Mouse (Mus musculus) liver, embryonic 14.5 days (tissue): ENCODE measurements around the gene Fen1. TPM values are rescaled to one million over a fixed set of nuclear protein-coding genes. Genes with fewer than 3 reads are reported as not detected.
A peak's percentile ranks its signal among the peaks of the same experiment; 100 is the strongest.

Source experiments
- ATAC-seq: fragments of 200-750 bp; cut with Nextera tagmentation; 2 replicates; pipeline ENCODE4 v1.8.0; 2017; ENCODE audit warnings: moderate number of reproducible peaks, mild to moderate bottlenecking, moderate library complexity; ENCODE audit not compliant: insufficient read depth
- DNase-seq, 3 experiments: peaks; one replicate each; pipeline ENCODE4 v3.0.0-alpha.2; 2012 to 2013; ENCODE audit warnings: low read depth in 3 of 3, low spot score in 3 of 3
- H3K27ac ChIP-seq: fragments of 300-500 bp; sonication (generic); 2 replicates; pipeline ENCODE4 v1.5.1; 2014; ENCODE audit warnings: moderate library complexity, mild to moderate bottlenecking, control low read depth, inconsistent platforms
- H3K27me3 ChIP-seq: fragments of 300-500 bp; sonication (generic); 2 replicates; pipeline ENCODE4 v1.6.1; 2014; ENCODE audit warnings: mild to moderate bottlenecking, low read length, moderate library complexity; ENCODE audit not compliant: control insufficient read depth, insufficient read depth
- H3K36me3 ChIP-seq: fragments of 300-500 bp; sonication (generic); replicated peaks from 2 replicates; pipeline ENCODE4 v1.6.1; 2014; ENCODE audit warnings: low read depth; ENCODE audit not compliant: control insufficient read depth, insufficient read depth
- H3K4me1 ChIP-seq, 2 experiments: fragments of 200-500 bp in 1 of 2; fragments of 300-500 bp in 1 of 2; sonication (generic) in 1 of 2; replicated peaks; 2 replicates each; pipeline ENCODE4 v1.6.1; 2012 to 2014; ENCODE audit warnings: antibody characterized with exemption in 1 of 2, inconsistent platforms in 1 of 2, low read length in 1 of 2; ENCODE audit not compliant: control insufficient read depth in 2 of 2, insufficient read depth in 2 of 2
- H3K4me2 ChIP-seq: fragments of 300-500 bp; sonication (generic); 2 replicates; pipeline ENCODE4 v1.6.1; 2014; ENCODE audit warnings: low read depth, mild to moderate bottlenecking, control low read depth, moderate library complexity
- H3K4me3 ChIP-seq, 2 experiments: fragments of 200-500 bp in 1 of 2; fragments of 300-500 bp in 1 of 2; sonication (generic) in 1 of 2; 2 replicates each; pipeline ENCODE4 v1.5.1; 2012 to 2014; ENCODE audit warnings: low read depth in 2 of 2, low read length in 2 of 2, mild to moderate bottlenecking in 2 of 2, control low read depth in 1 of 2, inconsistent platforms in 1 of 2, moderate library complexity in 1 of 2; ENCODE audit not compliant: insufficient read depth in 1 of 2
- H3K9ac ChIP-seq: fragments of 300-500 bp; sonication (generic); replicated peaks from 2 replicates; pipeline ENCODE4 v1.6.1; 2014; ENCODE audit warnings: mild to moderate bottlenecking, control low read depth, moderate library complexity
- H3K9me3 ChIP-seq: fragments of 300-500 bp; sonication (generic); 2 replicates; pipeline ENCODE4 v1.6.1; 2016; ENCODE audit warnings: low read length, mixed read lengths; ENCODE audit not compliant: control insufficient read depth
- CTCF ChIP-seq: IDR thresholded peaks from 2 replicates; pipeline ENCODE4 v1.5.1; 2016; ENCODE audit warnings: antibody characterized with exemption, low read depth, control low read depth
- EP300 ChIP-seq: IDR thresholded peaks from 2 replicates; pipeline ENCODE4 v1.6.1; 2016; ENCODE audit warnings: antibody characterized with exemption, low read depth
- WGBS: fragments of 180-500 bp; shearing (Covaris S2); extraction: QIAGEN DNeasy Blood & Tissue Kit; methylation state at CpG from one replicate; pipeline ENCODE4 v1.1.7; 2014; ENCODE audit not compliant: insufficient replicate concordance; 5-methylcytosine and 5-hydroxymethylcytosine counted together
- polyA plus RNA-seq, 2 experiments: library from polyadenylated mRNA; depleted of rRNA in 1 of 2; stranded (reverse) in 1 of 2; unstranded in 1 of 2; fragments of >200 nt; fragmentation: Nextera tagmentation in 1 of 2; extraction: Ambion mirVana in 1 of 2; gene quantifications; 2 replicates each; pipeline versions ENCODE4 v1.2.1 to v1.2.3; 2012 to 2014

Gene Fen1
- polyA plus RNA-seq, 2 experiments: 75.8 to 131 TPM

DNA sequence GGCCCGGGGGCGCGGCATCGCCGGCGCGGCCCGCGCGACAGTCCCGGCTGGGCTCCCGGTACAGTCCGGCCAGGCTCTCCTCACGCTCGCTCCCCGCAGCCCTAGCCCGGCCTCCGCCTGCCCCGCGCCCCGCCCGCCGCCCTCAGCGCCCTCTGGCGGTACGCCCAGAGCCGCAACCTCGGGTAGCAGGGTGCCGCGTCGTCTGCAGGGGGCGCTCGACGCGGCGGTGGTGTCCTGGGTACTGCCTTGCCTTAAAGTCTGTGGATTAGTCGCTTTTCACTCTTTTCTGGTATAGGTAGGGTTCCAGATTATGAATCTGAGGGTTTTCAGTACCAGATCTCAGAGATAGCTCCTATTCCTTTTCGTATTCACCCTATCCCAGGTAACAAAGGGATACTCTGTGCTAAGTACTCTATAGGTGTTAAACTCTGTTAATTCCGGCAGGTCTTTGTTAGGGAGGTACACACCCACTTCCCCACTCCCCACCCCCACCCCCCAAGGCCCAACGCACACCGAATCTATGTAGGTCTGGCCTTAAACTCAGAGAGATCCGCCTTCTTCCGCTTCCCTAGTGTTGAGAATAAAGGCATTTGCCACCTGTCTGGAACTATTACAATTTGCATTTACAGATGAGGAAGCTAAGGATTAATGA, 36.8 kb upstream of the Fen1 start, which contains the start of gene Myrf:
Myrf (minus strand) TSS at position 95 of the 652 bp plus-strand sequence.
- WGBS: 8% methylated on average over 43 of the region's 43 CpGs
- TF ChIP-seq EP300: no peak
- TF ChIP-seq CTCF: peak; percentile 89
- H3K4me3 ChIP-seq: peak within 1 kb of the TSS; percentile 54 to 57

DNA sequence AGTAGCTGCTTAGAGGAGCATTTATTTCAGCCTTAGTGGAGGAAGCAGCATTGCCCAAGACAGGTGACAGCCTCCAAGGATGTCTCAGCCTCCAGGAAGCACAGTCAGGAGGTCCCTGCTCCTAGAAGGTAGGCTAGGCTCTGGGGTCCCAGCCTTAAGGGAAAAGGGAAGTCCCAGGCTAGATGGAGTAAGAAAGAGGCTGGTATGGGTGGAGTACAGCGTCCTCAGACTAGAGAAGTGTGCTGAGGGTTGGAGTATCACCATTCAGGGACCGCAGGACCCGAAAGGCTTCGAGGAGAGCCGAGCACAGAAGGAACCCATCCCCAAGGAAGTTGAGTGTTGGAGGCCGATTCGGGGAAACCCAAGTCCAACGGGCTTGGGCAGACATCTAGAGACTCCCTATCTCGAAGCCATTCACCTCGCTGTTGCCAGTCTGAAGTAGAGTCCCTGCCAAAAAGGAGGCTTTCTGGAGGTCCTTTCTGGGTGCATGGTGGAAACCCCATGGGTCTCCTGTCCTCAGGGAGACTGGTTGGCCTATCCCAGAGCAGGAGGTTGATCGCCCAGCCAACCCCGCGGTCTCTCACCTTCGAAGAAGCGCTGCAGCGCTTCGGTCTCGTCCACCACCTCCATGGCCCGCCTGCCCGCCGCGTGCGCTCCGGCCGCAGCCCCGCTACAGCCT, 36.1 kb upstream of the Fen1 start:
- WGBS: 3% methylated on average over 26 of the region's 26 CpGs
- Histone ChIP-seq H3K27me3 (peaks cover 7% of the 10 kb centered on the region), H3K4me3 (peak overlapping the region; percentile 54 to 57), H3K9me3 (no peaks in the 10 kb centered on the region), H3K36me3 (no peaks in the 10 kb centered on the region), H3K27ac (no peak overlapping the region), H3K4me2 (peak overlapping the region; percentile 71), H3K9ac (peak overlapping the region; percentile 43), H3K4me1 (peaks cover 3 to 26% of the 10 kb centered on the region in 2 experiments; a peak in 2 of 4 replicates)
- peak; percentile 14; the same call in 1 of the 2 replicates for ATAC-seq
- TF ChIP-seq EP300 (no peak), CTCF (no peak)
- no peak for DNase-seq

More for the DNA sequence above, 36.8 kb upstream of the Fen1 start, which contains the start of gene Myrf:
- H3K4me1 ChIP-seq: peaks cover 3 to 21% of the 10 kb centered on the region in 2 experiments; a peak in 2 of 4 replicates
- H3K36me3 ChIP-seq: no peaks in the 10 kb centered on the region
- peak within 1 kb of the TSS; percentile 71 for H3K4me2 ChIP-seq
- DNase-seq (peak in 2 of 3 experiments; percentile 36 to 52), ATAC-seq (peak; percentile 64)
- H3K9ac ChIP-seq: peak within 1 kb of the TSS; percentile 43
- peaks cover 7% of the 10 kb centered on the region for H3K27me3 ChIP-seq
- no peak within 1 kb of the TSS for H3K27ac ChIP-seq
- no peaks in the 10 kb centered on the region for H3K9me3 ChIP-seq

DNA sequence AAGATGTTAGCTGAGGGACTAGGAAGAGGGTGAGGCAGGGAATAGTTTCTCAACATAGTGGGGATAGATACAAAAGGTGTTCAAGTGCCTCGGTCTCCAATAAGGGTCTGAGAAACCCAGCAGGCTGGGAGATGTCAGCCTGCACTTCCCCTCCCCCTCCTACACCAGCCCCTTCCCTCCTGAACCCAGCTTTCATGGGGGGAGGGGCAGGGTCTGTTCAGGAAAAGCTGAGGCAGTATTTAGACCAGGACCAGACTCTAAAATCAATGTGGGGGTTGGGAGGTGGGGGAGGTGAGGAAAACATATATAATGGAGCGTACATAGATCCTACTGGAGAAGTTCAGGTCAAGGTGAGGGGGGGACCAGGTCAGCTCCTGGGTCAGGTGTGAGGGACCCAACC, 35.5 kb upstream of the Fen1 start:
- 31% methylated on average over 2 of the region's 2 CpGs for WGBS
- no peak overlapping the region for H3K9ac ChIP-seq
- H3K36me3 ChIP-seq: no peaks in the 10 kb centered on the region
- peak overlapping the region; percentile 71 for H3K4me2 ChIP-seq
- peaks cover 3 to 28% of the 10 kb centered on the region in 2 experiments; a peak in 2 of 4 replicates for H3K4me1 ChIP-seq
- H3K27me3 ChIP-seq: peaks cover 7% of the 10 kb centered on the region
- peak overlapping the region; percentile 54 to 57 for H3K4me3 ChIP-seq
- ATAC-seq (no peak), DNase-seq (no peak)
- TF ChIP-seq CTCF (no peak), EP300 (no peak)
- no peak overlapping the region for H3K27ac ChIP-seq
- H3K9me3 ChIP-seq: no peaks in the 10 kb centered on the region

DNA sequence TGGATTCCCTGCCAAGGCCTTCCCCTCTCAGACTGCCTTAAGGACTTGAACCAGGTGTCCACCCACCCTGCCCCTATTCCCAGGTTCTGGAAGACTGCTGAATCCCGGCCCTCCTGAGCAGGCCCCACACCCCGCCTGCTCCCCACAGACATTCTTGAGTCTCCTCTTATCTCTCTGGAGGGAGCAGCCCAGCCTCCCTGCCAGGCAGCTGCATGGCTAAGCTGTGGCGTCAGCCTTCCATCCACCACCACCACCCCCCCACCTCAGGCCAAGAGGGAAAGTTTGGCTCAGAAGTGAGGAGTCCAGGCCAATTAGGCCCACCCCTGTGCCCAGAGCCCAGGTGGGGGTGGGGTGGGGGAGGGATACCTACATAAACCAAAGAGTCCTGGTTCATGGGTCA, 34.5 kb upstream of the Fen1 start:
- Histone ChIP-seq H3K9ac (no peak overlapping the region; the same call in 1 of the 2 replicates), H3K9me3 (no peaks in the 10 kb centered on the region), H3K4me2 (peak overlapping the region; percentile 71), H3K27me3 (peaks cover 7% of the 10 kb centered on the region), H3K36me3 (no peaks in the 10 kb centered on the region), H3K4me3 (peak overlapping the region in 1 of 2 experiments; percentile 8; a peak in 1 of 4 replicates), H3K27ac (no peak overlapping the region), H3K4me1 (peaks cover 3 to 28% of the 10 kb centered on the region in 2 experiments; a peak in 2 of 4 replicates)
- 9% methylated on average over 3 of the region's 3 CpGs for WGBS
- DNase-seq (no peak), ATAC-seq (no peak)
- TF ChIP-seq EP300 (no peak), CTCF (no peak)
